Mouse (Mus musculus) ES-E14 (cell line): ENCODE data around the gene Zcchc9. TPM values are rescaled to one million over a fixed set of nuclear protein-coding genes. Genes with fewer than 3 reads are reported as not detected.

Experiments used
- DNase-seq: peaks from one replicate; pipeline ENCODE4 v3.0.0-alpha.2; 2013; ENCODE audit warnings: low read depth, low spot score
- H3K27ac ChIP-seq: 2 replicates; pipeline ENCODE4 v1.5.1; 2012; ENCODE audit warnings: low read depth, mild to moderate bottlenecking, low read length, moderate library complexity, mixed read lengths; ENCODE audit not compliant: poor library complexity, insufficient read depth, severe bottlenecking
- H3K36me3 ChIP-seq: 2 replicates; pipeline ENCODE4 v1.6.1; 2012; ENCODE audit warnings: mild to moderate bottlenecking, low read length, moderate library complexity, mixed read lengths; ENCODE audit not compliant: control insufficient read depth, poor library complexity, insufficient read depth, severe bottlenecking
- H3K4me1 ChIP-seq, 2 experiments: fragments of 150-350 bp in 1 of 2; sonication (generic) in 1 of 2; 2 replicates each; pipeline ENCODE4 v1.6.1; 2012; ENCODE audit warnings: low read length in 2 of 2, mild to moderate bottlenecking in 1 of 2, mixed read lengths in 1 of 2; ENCODE audit not compliant: control insufficient read depth in 2 of 2, insufficient read depth in 2 of 2, poor library complexity in 1 of 2
- H3K4me3 ChIP-seq, 2 experiments: fragments of 150-350 bp in 1 of 2; sonication (generic) in 1 of 2; 2 replicates each; pipeline ENCODE4 v1.5.1; 2012; ENCODE audit warnings: low read length in 2 of 2, low read depth in 1 of 2, mild to moderate bottlenecking in 1 of 2, mixed read lengths in 1 of 2; ENCODE audit not compliant: insufficient read depth in 1 of 2, poor library complexity in 1 of 2, severe bottlenecking in 1 of 2
- H3K9ac ChIP-seq: 2 replicates; pipeline ENCODE4 v1.6.1; 2012; ENCODE audit warnings: low read depth, mild to moderate bottlenecking, low read length, mixed read lengths; ENCODE audit not compliant: poor library complexity, insufficient read depth, severe bottlenecking
- H3K9me3 ChIP-seq: fragments of 150-350 bp; sonication (generic); 2 replicates; pipeline ENCODE4 v1.6.1; 2012; ENCODE audit warnings: low read depth, mild to moderate bottlenecking, low read length; ENCODE audit not compliant: control insufficient read depth, insufficient read depth
- CHD2 ChIP-seq: IDR thresholded peaks from 2 replicates; pipeline ENCODE4 v1.6.1; 2014; ENCODE audit warnings: mild to moderate bottlenecking, low read depth, low read length, inconsistent platforms
- HCFC1 ChIP-seq: IDR thresholded peaks from 2 replicates; pipeline ENCODE4 v1.6.1; 2012; ENCODE audit warnings: low read length, inconsistent platforms, borderline replicate concordance; ENCODE audit not compliant: insufficient read depth
- MAFK ChIP-seq: IDR thresholded peaks from 2 replicates; pipeline ENCODE4 v1.6.1; 2014; ENCODE audit warnings: mild to moderate bottlenecking, low read depth, low read length, inconsistent platforms; ENCODE audit not compliant: insufficient read depth
- ZC3H11A ChIP-seq: IDR thresholded peaks from 2 replicates; pipeline ENCODE4 v1.6.1; 2012; ENCODE audit warnings: low read depth, mild to moderate bottlenecking, inconsistent platforms, low read length, borderline replicate concordance
- ZNF384 ChIP-seq: IDR thresholded peaks from 2 replicates; pipeline ENCODE4 v1.6.1; 2012; ENCODE audit warnings: low read depth, low read length, inconsistent platforms
- in situ Hi-C, 2 experiments: fragments of 600-800 bp; cut with MboI; formaldehyde crosslinking; loops; one replicate each; pipeline ENCODE4 v1.15.1; 2025; ENCODE audit warnings: low sequenced_read_pairs in 2 of 2, inconsistent platforms in 1 of 2; ENCODE audit not compliant: unreplicated experiment in 2 of 2
- total RNA-seq: library from RNA; depleted of rRNA; stranded (reverse); fragments of 300-350 nt; gene quantifications from 2 replicates; pipeline ENCODE4 v1.2.3, GENCODE M21; 2012

Zcchc9 gene
- total RNA-seq, 1 experiment = 20.0 TPM

- Histone ChIP-seq H3K9me3 (no peaks in the 10 kb centered on the region), H3K27ac (no peak overlapping the region), H3K36me3 (peaks cover 21% of the 10 kb centered on the region), H3K4me1 (0 out of 4 replicates have a peak, but pooled peaks cover 0 to 2% of the 10 kb centered on the region in 2 experiments), H3K9ac (no peak overlapping the region), H3K4me3 (no peak overlapping the region)
- TF ChIP-seq ZNF384 (no peak), CHD2 (no peak), MAFK (no peak), HCFC1 (no peak), ZC3H11A (no peak)
- no peak for DNase-seq
- in situ Hi-C loops = no loop called here
Measured at GRCm38 (mm10) chr13:91796003-91796402, 11.5 kb downstream of the Zcchc9 start.

DNA sequence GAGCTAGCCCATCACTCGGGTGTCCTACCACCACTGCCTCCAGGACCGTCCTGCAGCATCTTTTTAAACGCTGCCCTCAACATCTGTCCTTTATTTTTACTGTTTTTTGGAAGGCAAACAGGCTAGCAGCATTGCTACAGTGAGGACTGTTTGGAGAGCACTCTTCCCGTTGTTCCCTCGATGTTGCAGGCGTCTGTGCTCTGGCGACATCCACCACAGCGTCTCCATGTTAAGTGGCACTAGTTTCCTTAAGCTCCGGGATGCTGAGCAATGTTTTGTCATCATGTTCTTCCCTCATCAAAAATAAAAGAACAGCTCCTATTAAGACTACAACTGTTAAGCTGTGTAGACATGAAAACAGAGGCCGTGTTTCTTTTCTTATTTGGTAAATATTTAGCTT is 11.9 kb downstream of the Zcchc9 start:
- DNase-seq = no peak
- in situ Hi-C loops = no loop called here
- TF ChIP-seq ZC3H11A (no peak), MAFK (no peak), ZNF384 (no peak), CHD2 (no peak), HCFC1 (no peak)
- Histone ChIP-seq H3K27ac (no peak overlapping the region), H3K9me3 (no peaks in the 10 kb centered on the region), H3K36me3 (peaks cover 19% of the 10 kb centered on the region), H3K4me1 (0 out of 4 replicates have a peak, but pooled peaks cover 0 to 2% of the 10 kb centered on the region in 2 experiments), H3K9ac (no peak overlapping the region), H3K4me3 (no peak overlapping the region)

- TF ChIP-seq CHD2 = no peak
- TF ChIP-seq HCFC1 = no peak
- peak; percentile 50 for TF ChIP-seq ZNF384
- H3K4me3 ChIP-seq = no peak overlapping the region
- H3K9me3 ChIP-seq = no peaks in the 10 kb centered on the region
- H3K4me1 ChIP-seq = 0 out of 4 replicates have a peak, but pooled peaks cover 0 to 2% of the 10 kb centered on the region in 2 experiments
- no peak for DNase-seq
- peaks cover 18% of the 10 kb centered on the region for H3K36me3 ChIP-seq
- no peak overlapping the region for H3K9ac ChIP-seq
- no peak overlapping the region for H3K27ac ChIP-seq
- in situ Hi-C loops = no loop called here
Measured at GRCm38 (mm10) chr13:91794926-91795436, 12.5 kb downstream of the Zcchc9 start.

- Histone ChIP-seq H3K4me1 (0 out of 4 replicates have a peak, but pooled peaks cover 0 to 2% of the 10 kb centered on the region in 2 experiments), H3K4me3 (no peak overlapping the region), H3K36me3 (peaks cover 4% of the 10 kb centered on the region), H3K9ac (no peak overlapping the region), H3K27ac (no peak overlapping the region), H3K9me3 (no peaks in the 10 kb centered on the region)
- no peak for DNase-seq
- no peak for TF ChIP-seq CHD2
- no peak for TF ChIP-seq ZC3H11A
- no peak for TF ChIP-seq MAFK
- no peak for TF ChIP-seq HCFC1
- TF ChIP-seq ZNF384 = no peak
- in situ Hi-C loops = no loop called here
Measured at GRCm38 (mm10) chr13:91792035-91792434, 15.5 kb downstream of the Zcchc9 start.

DNA sequence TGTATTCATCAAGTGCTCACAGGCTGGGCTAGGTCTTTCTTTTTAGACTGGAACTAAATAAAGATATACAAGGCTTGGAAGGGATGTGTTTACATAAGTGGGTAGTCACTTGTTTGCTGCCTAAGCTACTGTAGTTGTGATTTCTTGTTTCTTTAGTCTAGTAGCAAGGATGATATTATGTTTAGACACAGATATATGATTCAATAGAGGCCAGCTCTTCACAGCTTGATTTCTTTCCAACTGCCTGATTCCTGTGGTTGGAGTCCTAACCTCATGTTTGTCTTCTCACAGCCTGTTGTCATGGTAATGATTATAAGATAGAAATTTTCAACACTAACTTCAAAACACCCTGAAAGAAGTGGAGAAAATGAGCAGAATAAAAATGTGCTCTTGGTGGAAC is 27.6 kb downstream of the Zcchc9 start:
- Histone ChIP-seq H3K4me1 (no peaks in the 10 kb centered on the region), H3K9me3 (no peaks in the 10 kb centered on the region), H3K9ac (no peak overlapping the region), H3K27ac (no peak overlapping the region), H3K4me3 (no peak overlapping the region), H3K36me3 (no peaks in the 10 kb centered on the region)
- TF ChIP-seq MAFK (no peak), ZNF384 (no peak), ZC3H11A (no peak), CHD2 (no peak), HCFC1 (no peak)
- in situ Hi-C loops = no loop called here
- DNase-seq = no peak
